Mouse (Mus musculus): ENCODE data around the gene Papss2.
A peak's percentile ranks its signal among the peaks of the same experiment; 100 is the strongest.

Papss2 gene

GRCm38 (mm10) chr19:32713471-32713870 is 117.9 kb downstream of the Papss2 start:
- DNase-seq = no peak

GRCm38 (mm10) chr19:32715201-32715600 is 119.6 kb downstream of the Papss2 start:
- DNase-seq = peak; percentile 73

GRCm38 (mm10) chr19:32715681-32716080 is 120.1 kb downstream of the Papss2 start:
- DNase-seq = no peak
